30 mouse cellular contexts compared by ENCODE assay signal in the genomic region with DNA sequence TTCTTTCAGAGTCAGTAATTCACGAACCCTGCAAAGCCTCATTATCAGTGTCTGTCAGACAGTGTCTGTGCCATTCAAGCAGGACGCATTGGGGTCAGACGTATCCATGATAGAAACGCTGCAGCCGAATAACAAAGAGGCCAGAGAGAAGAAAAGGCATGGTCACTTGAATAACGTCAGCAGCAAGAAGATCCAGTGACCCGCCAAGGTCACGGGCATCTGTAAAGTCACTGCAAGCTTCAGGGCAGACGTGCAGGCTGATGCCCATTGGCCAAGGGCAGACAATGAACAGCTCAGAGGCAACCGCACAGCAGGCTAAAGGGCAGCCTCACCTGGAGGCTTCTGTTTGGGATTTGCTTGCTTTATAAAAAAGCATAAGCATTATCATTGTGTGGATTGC. TPM values are rescaled to one million over a fixed set of nuclear protein-coding genes. Genes with fewer than 3 reads are reported as not detected.
DNase-seq lines count a peak whose midpoint lies in the region; ATAC-seq lines count a peak whose summit lies in the region.
"Had no signal": no experiment of that assay in that cellular context is flagged by ENCODE, and none has a peak within 500 bp of the region (broad histone marks: within the 10 kb centered on the region; RNA-seq: fewer than 3 reads in every experiment).

No protein-coding gene starts in this region.

- DNase-seq in embryo, embryonic 10 days (ENCODE audit: low spot score), result peak; percentile 35
- no peak for DNase-seq in embryo, embryonic 11 days
- DNase-seq in hindbrain, embryonic 10.5 days (ENCODE audit: low spot score), result peak; percentile 38
- peak; percentile 75 for DNase-seq in R1 (ENCODE audit: low read depth, low spot score)
- DNase-seq in retina, embryonic 14.5 days (ENCODE audit: low spot score), result peak; percentile 16
- no peak for DNase-seq in thymus, adult 18-20 months
- DNase-seq: cerebellum, adult 8-10 months; cerebellum, postnatal 36 days; forebrain, postnatal 0 days; heart, postnatal 36 days; kidney, adult 8-10 months; kidney, postnatal 10 days; liver, postnatal 0 days; right cerebral cortex, adult 18-20 months; thymus, postnatal 36 days had no signal

- WGBS in hindbrain, embryonic 10.5 days, result 32% methylated on average over 10 of the region's 10 CpGs
- WGBS in hindbrain, embryonic 13.5 days, result 26% methylated on average over 10 of the region's 10 CpGs

- H3K9ac ChIP-seq in hindbrain, embryonic 13.5 days, result no peak overlapping the region
- H3K9ac ChIP-seq: forebrain, postnatal 0 days; intestine, embryonic 15.5 days; limb, embryonic 12.5 days; liver, postnatal 0 days; neural tube, embryonic 13.5 days; stomach, embryonic 15.5 days had no signal

- peaks cover 36% of the 10 kb centered on the region for H3K4me1 ChIP-seq in hindbrain, embryonic 10.5 days (replicated peaks)
- peaks cover 38% of the 10 kb centered on the region for H3K4me1 ChIP-seq in hindbrain, embryonic 13.5 days (replicated peaks)
- H3K4me1 ChIP-seq: intestine, embryonic 15.5 days had no signal

- no peaks in the 10 kb centered on the region for H3K9me3 ChIP-seq in hindbrain, embryonic 10.5 days
- H3K9me3 ChIP-seq in hindbrain, embryonic 13.5 days, result no peaks in the 10 kb centered on the region
- H3K9me3 ChIP-seq: intestine, embryonic 15.5 days; limb, embryonic 12.5 days; neural tube, embryonic 13.5 days; stomach, embryonic 15.5 days had no signal

- no peaks in the 10 kb centered on the region for H3K36me3 ChIP-seq in hindbrain, embryonic 10.5 days
- no peaks in the 10 kb centered on the region for H3K36me3 ChIP-seq in hindbrain, embryonic 13.5 days
- H3K36me3 ChIP-seq: intestine, embryonic 15.5 days; limb, embryonic 12.5 days; neural tube, embryonic 13.5 days; stomach, embryonic 15.5 days had no signal

- H3K4me3 ChIP-seq in hindbrain, embryonic 10.5 days, result no peak overlapping the region
- H3K4me3 ChIP-seq in hindbrain, embryonic 13.5 days, result no peak overlapping the region
- H3K4me3 ChIP-seq: intestine, embryonic 15.5 days; limb, embryonic 12.5 days; myocyte; neural tube, embryonic 13.5 days; stomach, embryonic 15.5 days had no signal

- H3K27me3 ChIP-seq in hindbrain, embryonic 10.5 days (ENCODE audit: insufficient read depth, poor library complexity, severe bottlenecking), result no peaks in the 10 kb centered on the region
- H3K27me3 ChIP-seq in hindbrain, embryonic 13.5 days, result no peaks in the 10 kb centered on the region
- H3K27me3 ChIP-seq: intestine, embryonic 15.5 days; limb, embryonic 12.5 days; neural tube, embryonic 13.5 days; stomach, embryonic 15.5 days had no signal

- H3K27ac ChIP-seq in hindbrain, embryonic 10.5 days, result peak overlapping the region; percentile 64; the same call in 1 of the 2 replicates
- H3K27ac ChIP-seq in hindbrain, embryonic 13.5 days, result no peak overlapping the region
- H3K27ac ChIP-seq: intestine, embryonic 15.5 days; limb, embryonic 12.5 days; macrophage; neural tube, embryonic 13.5 days; stomach, embryonic 15.5 days had no signal

- no peak for ATAC-seq in hindbrain, embryonic 13.5 days (ENCODE audit: low FRiP score)
- no peak for ATAC-seq in frontal cortex, adult (ENCODE audit: low TSS enrichment)
- ATAC-seq: CD4-positive, CD25-positive, alpha-beta regulatory T cell, adult 4 months; forebrain, postnatal 0 days; hindbrain, embryonic 16.5 days; intestine, embryonic 15.5 days; liver, postnatal 0 days; lung, postnatal 0 days had no signal

- H3K4me2 ChIP-seq in hindbrain, embryonic 13.5 days, result no peak overlapping the region
- H3K4me2 ChIP-seq: heart, embryonic 11.5 days; intestine, embryonic 15.5 days; limb, embryonic 12.5 days; liver, embryonic 11.5 days; neural tube, embryonic 13.5 days; stomach, embryonic 15.5 days had no signal

RNA-seq across cellular contexts. Expression of a gene that starts 49.6 kb away (rescaled TPM):
- not detected in 2 replicates for polyA plus RNA-seq in hindbrain, embryonic 10.5 days (2016; fragmentation: Nextera tagmentation; extraction: Ambion mirVana)
- 0.30 TPM in 1 of 2 replicates, not detected in the other for polyA plus RNA-seq in hindbrain, embryonic 13.5 days (2015; fragmentation: Nextera tagmentation; extraction: Ambion mirVana)
- polyA plus RNA-seq: CD4-positive, CD25-positive, alpha-beta regulatory T cell, adult 4 months; embryonic facial prominence, embryonic 11.5 days; forebrain, embryonic 11.5 days; intestine, embryonic 15.5 days; limb, embryonic 12.5 days; liver, embryonic 11.5 days; liver, postnatal 0 days; macrophage; myocyte; neural tube, embryonic 13.5 days; stomach, embryonic 15.5 days had no signal

RNA-seq across cellular contexts. Expression of a gene that starts 52.7 kb away (rescaled TPM):
- polyA plus RNA-seq in hindbrain, embryonic 10.5 days (2016; fragmentation: Nextera tagmentation; extraction: Ambion mirVana), result 4.5 and 4.8 TPM in 2 replicates
- 9.3 and 9.9 TPM in 2 replicates for polyA plus RNA-seq in hindbrain, embryonic 13.5 days (2015; fragmentation: Nextera tagmentation; extraction: Ambion mirVana)
- polyA plus RNA-seq: macrophage had no signal

Comparison
In these comparisons a context has a peak if more than half of its experiments do, and no peak if none do; other contexts are left out.
1. DNase-seq: peak in embryo, embryonic 10 days (single experiment), hindbrain, embryonic 10.5 days (single experiment), R1 (single experiment) and retina, embryonic 14.5 days (single experiment); none in embryo, embryonic 11 days (single experiment) and thymus, adult 18-20 months (0 of 2).